Mouse (Mus musculus) MEL (cell line): Measurements from ENCODE around the gene Arap2. TPM values are rescaled to one million over a fixed set of nuclear protein-coding genes. Genes with fewer than 3 reads are reported as not detected.

Experiments used
- DNase-seq: peaks from one replicate; pipeline ENCODE4 v3.0.0; 2011; ENCODE audit warnings: low read depth, low spot score
- H3K27ac ChIP-seq: 2 replicates; pipeline ENCODE4 v1.5.1; 2012; ENCODE audit warnings: low read depth, mild to moderate bottlenecking, control low read depth, low read length, moderate library complexity; ENCODE audit not compliant: control insufficient read depth
- H3K27me3 ChIP-seq, 2 experiments: fragments of 150-350 bp in 1 of 2; sonication (generic) in 1 of 2; 2 replicates each; pipeline ENCODE4 v1.6.1; 2012; ENCODE audit warnings: low read length in 2 of 2, mild to moderate bottlenecking in 2 of 2, improper control_type of control experiment in 1 of 2, moderate library complexity in 1 of 2; ENCODE audit not compliant: insufficient read depth in 2 of 2, control insufficient read depth in 1 of 2
- H3K36me3 ChIP-seq, 2 experiments: 2 replicates each; pipeline ENCODE4 v1.6.1; 2012 to 2014; ENCODE audit warnings: low read length in 2 of 2, improper control_type of control experiment in 1 of 2, inconsistent platforms in 1 of 2, mild to moderate bottlenecking in 1 of 2; ENCODE audit not compliant: insufficient read depth in 2 of 2, control insufficient read depth in 1 of 2
- H3K4me1 ChIP-seq, 2 experiments: fragments of 150-350 bp in 1 of 2; sonication (generic) in 1 of 2; 2 replicates each; pipeline ENCODE4 v1.6.1; 2012; ENCODE audit warnings: low read length in 2 of 2, improper control_type of control experiment in 1 of 2, mild to moderate bottlenecking in 1 of 2; ENCODE audit not compliant: insufficient read depth in 2 of 2, control insufficient read depth in 1 of 2
- H3K4me3 ChIP-seq, 2 experiments: fragments of 150-350 bp in 1 of 2; sonication (generic) in 1 of 2; 2 replicates each; pipeline ENCODE4 v1.5.1; 2012; ENCODE audit warnings: low read depth in 2 of 2, low read length in 2 of 2, mild to moderate bottlenecking in 2 of 2, moderate library complexity in 2 of 2, control low read depth in 1 of 2, improper control_type of control experiment in 1 of 2; ENCODE audit not compliant: control insufficient read depth in 1 of 2, insufficient read depth in 1 of 2
- H3K79me2 ChIP-seq: 2 replicates; pipeline ENCODE4 v1.6.1; 2012; ENCODE audit warnings: mild to moderate bottlenecking, low read length, moderate library complexity; ENCODE audit not compliant: control insufficient read depth, poor library complexity, insufficient read depth
- H3K9ac ChIP-seq: 2 replicates; pipeline ENCODE4 v1.6.1; 2012; ENCODE audit warnings: low read depth, mild to moderate bottlenecking, control low read depth, low read length, moderate library complexity; ENCODE audit not compliant: control insufficient read depth, poor library complexity, severe bottlenecking
- H3K9me3 ChIP-seq: fragments of 150-350 bp; sonication (generic); replicated peaks from 2 replicates; pipeline ENCODE4 v1.6.1; 2012; ENCODE audit warnings: mild to moderate bottlenecking, low read length, improper control_type of control experiment, moderate library complexity; ENCODE audit not compliant: insufficient read depth
- CHD1 ChIP-seq: IDR thresholded peaks from 2 replicates; pipeline ENCODE4 v1.6.1; 2012; ENCODE audit warnings: low read depth, mild to moderate bottlenecking, inconsistent platforms, low read length, improper control_type of control experiment
- GATA1 ChIP-seq: IDR thresholded peaks from 2 replicates; pipeline ENCODE4 v1.6.1; 2011; ENCODE audit warnings: low read depth, low read length, improper control_type of control experiment
- HCFC1 ChIP-seq: IDR thresholded peaks from 2 replicates; pipeline ENCODE4 v1.6.1; 2012; ENCODE audit warnings: low read depth, mild to moderate bottlenecking, inconsistent platforms, low read length, improper control_type of control experiment, moderate library complexity
- KAT2A ChIP-seq: conservative IDR thresholded peaks from 2 replicates; pipeline ENCODE4 v1.6.1; 2012; ENCODE audit warnings: low read depth, low read length, improper control_type of control experiment, inconsistent platforms
- MAX ChIP-seq: IDR thresholded peaks from 2 replicates; pipeline ENCODE4 v1.6.1; 2011; ENCODE audit warnings: low read length, improper control_type of control experiment
- MAZ ChIP-seq: IDR thresholded peaks from 2 replicates; pipeline ENCODE4 v1.6.1; 2012; ENCODE audit warnings: low read depth, mild to moderate bottlenecking, inconsistent platforms, low read length, improper control_type of control experiment
- MXI1 ChIP-seq: IDR thresholded peaks from 2 replicates; pipeline ENCODE4 v1.6.1; 2011; ENCODE audit warnings: mild to moderate bottlenecking, low read depth, low read length, improper control_type of control experiment
- MYC ChIP-seq: IDR thresholded peaks from 2 replicates; pipeline ENCODE4 v1.6.1; 2011; ENCODE audit warnings: low read depth, mild to moderate bottlenecking, low read length, improper control_type of control experiment, moderate library complexity
- POLR2A ChIP-seq, 2 experiments: IDR thresholded peaks; 2 replicates each; pipeline ENCODE4 v1.6.1; 2011 to 2012; ENCODE audit warnings: low read length in 2 of 2, mild to moderate bottlenecking in 2 of 2, control low read depth in 1 of 2, improper control_type of control experiment in 1 of 2, low read depth in 1 of 2, moderate library complexity in 1 of 2; ENCODE audit not compliant: control insufficient read depth in 1 of 2, insufficient read depth in 1 of 2, poor library complexity in 1 of 2
- POLR2AphosphoS2 ChIP-seq: IDR thresholded peaks from 2 replicates; pipeline ENCODE4 v1.6.1; 2011; ENCODE audit warnings: low read length, improper control_type of control experiment
- POLR2AphosphoS5 ChIP-seq: IDR thresholded peaks from 2 replicates; pipeline ENCODE4 v1.6.1; 2012; ENCODE audit warnings: low read depth, borderline replicate concordance, mild to moderate bottlenecking, inconsistent platforms, low read length, moderate library complexity, mixed read lengths
- TAL1 ChIP-seq: IDR thresholded peaks from 2 replicates; pipeline ENCODE4 v1.6.1; 2012; ENCODE audit warnings: mild to moderate bottlenecking, inconsistent platforms, low read length, moderate library complexity, mixed read lengths
- ZKSCAN1 ChIP-seq: IDR thresholded peaks from 2 replicates; pipeline ENCODE4 v1.6.1; 2012; ENCODE audit warnings: low read depth, mild to moderate bottlenecking, inconsistent platforms, low read length, improper control_type of control experiment, moderate library complexity
- ZNF384 ChIP-seq: IDR thresholded peaks from 2 replicates; pipeline ENCODE4 v1.6.1; 2012; ENCODE audit warnings: low read depth, mild to moderate bottlenecking, inconsistent platforms, low read length, improper control_type of control experiment
- polyA plus RNA-seq, 2 experiments: library from polyadenylated mRNA; stranded (reverse) in 1 of 2; unstranded in 1 of 2; fragments of >175 nt in 1 of 2; fragments of >200 nt in 1 of 2; gene quantifications; 2 replicates each; pipeline versions ENCODE4 v1.2.1 to v1.2.4; 2012; ENCODE audit warnings: low replicate concordance in 2 of 2, low read depth in 1 of 2; ENCODE audit not compliant: insufficient read length in 2 of 2, insufficient read depth in 1 of 2, missing spikeins in 1 of 2
- total RNA-seq: library from RNA; depleted of rRNA; stranded (reverse); fragments of 300-350 nt; gene quantifications from 2 replicates; pipeline ENCODE4 v1.2.3, GENCODE M21; 2012

Gene Arap2
- total and polyA plus RNA-seq, 3 experiments: not detected

DNA sequence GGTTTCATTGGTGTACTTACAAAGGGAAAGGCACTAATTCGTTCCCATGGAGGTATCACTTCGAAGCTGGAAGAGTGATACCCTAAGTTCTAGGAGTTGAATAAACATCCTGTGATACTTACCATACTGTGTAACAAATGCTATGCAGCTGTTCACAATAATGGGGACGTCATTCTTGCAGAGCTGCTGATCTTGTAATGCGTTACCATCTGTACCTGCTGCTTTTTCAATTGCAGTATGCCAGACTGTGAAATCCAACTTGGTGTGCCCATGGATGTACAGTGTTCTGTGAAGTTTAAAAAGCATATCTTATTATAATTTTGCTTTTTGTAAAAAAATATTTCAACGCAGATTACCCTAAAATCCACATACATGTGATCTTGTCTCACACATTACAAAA, 112.0 kb downstream of the Arap2 start:
- Histone ChIP-seq H3K9me3 (no peaks in the 10 kb centered on the region), H3K9ac (no peak overlapping the region), H3K36me3 (no peaks in the 10 kb centered on the region), H3K27me3 (no peaks in the 10 kb centered on the region; a peak in 1 of 4 replicates), H3K27ac (no peak overlapping the region), H3K4me1 (no peaks in the 10 kb centered on the region), H3K4me3 (no peak overlapping the region), H3K79me2 (no peaks in the 10 kb centered on the region)
- DNase-seq: no peak
- TF ChIP-seq POLR2AphosphoS2: no peak
- TF ChIP-seq MAX: no peak
- TF ChIP-seq MXI1: no peak

DNA sequence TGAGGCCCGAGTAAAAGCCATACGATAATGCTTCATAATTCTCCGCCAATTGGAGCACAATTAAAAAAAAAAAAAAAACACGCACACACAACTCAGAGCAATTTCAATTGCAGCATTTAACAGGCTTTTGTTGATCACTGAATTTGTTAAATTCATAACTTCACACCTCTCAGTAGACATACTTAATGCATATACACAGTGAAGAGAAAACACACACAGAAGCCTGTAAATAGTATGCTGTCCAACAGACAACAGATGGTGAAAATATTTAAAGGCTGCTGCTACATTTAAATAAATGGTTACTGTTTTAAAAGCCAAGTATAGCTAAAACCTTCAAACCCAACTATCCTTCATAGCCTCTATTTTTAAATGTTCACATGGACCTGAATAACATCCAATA, 123.6 kb downstream of the Arap2 start:
- DNase-seq: no peak

DNA sequence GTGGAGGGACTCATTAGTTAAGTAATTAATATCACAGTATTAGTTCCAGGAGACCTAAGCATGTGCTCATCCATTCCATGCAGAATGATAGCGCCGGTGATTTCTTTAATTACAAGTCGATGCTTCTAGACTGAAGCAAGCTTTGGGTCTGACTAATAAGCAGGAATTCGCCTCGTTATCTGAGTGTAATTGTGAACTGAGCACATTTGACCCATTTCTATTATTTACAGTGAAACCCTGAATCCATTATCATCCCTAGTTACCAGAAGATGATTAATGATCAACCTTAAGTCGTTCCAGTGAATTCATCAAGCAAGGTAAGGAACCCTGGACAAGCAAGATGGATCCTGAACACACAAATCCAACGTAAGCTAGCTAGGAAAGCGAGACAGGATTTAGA, 125.5 kb downstream of the Arap2 start:
- H3K4me1 ChIP-seq: no peaks in the 10 kb centered on the region
- no peaks in the 10 kb centered on the region for H3K36me3 ChIP-seq
- no peak overlapping the region for H3K9ac ChIP-seq
- H3K9me3 ChIP-seq: no peaks in the 10 kb centered on the region
- H3K79me2 ChIP-seq: no peaks in the 10 kb centered on the region
- no peak for TF ChIP-seq MAZ
- TF ChIP-seq GATA1: no peak
- TF ChIP-seq CHD1: no peak
- H3K27me3 ChIP-seq: no peaks in the 10 kb centered on the region
- no peak overlapping the region for H3K27ac ChIP-seq
- H3K4me3 ChIP-seq: no peak overlapping the region
- DNase-seq: no peak

More for the DNA sequence above, 123.6 kb downstream of the Arap2 start:
- Histone ChIP-seq H3K27ac (no peak overlapping the region), H3K9ac (no peak overlapping the region), H3K36me3 (no peaks in the 10 kb centered on the region), H3K27me3 (no peaks in the 10 kb centered on the region), H3K4me1 (no peaks in the 10 kb centered on the region), H3K4me3 (no peak overlapping the region), H3K9me3 (no peaks in the 10 kb centered on the region), H3K79me2 (no peaks in the 10 kb centered on the region)
- TF ChIP-seq ZNF384 (no peak), HCFC1 (no peak), GATA1 (no peak), MYC (no peak), ZKSCAN1 (no peak), POLR2AphosphoS5 (no peak), POLR2A (IDR thresholded peaks at IDR 0.05; ENCODE audit: control insufficient read depth in 1 of 2, insufficient read depth in 1 of 2, low read depth in 1 of 2, low read length in 2 of 2, poor library complexity in 1 of 2) (no peak), KAT2A (no peak), TAL1 (no peak)
